Mouse (Mus musculus) hindbrain, embryonic 16.5 days (tissue): ENCODE measurements around the gene Eif4ebp2. TPM values are rescaled to one million over a fixed set of nuclear protein-coding genes. Genes with fewer than 3 reads are reported as not detected.

Experiments used
- ATAC-seq: fragments of 200-750 bp; cut with Nextera tagmentation; 2 replicates; pipeline ENCODE4 v1.8.0; 2017; ENCODE audit warnings: moderate TSS enrichment, moderate library complexity
- H3K27ac ChIP-seq: fragments of 300-500 bp; sonication (generic); 2 replicates; pipeline ENCODE4 v1.5.1; 2014; ENCODE audit warnings: low read depth, mild to moderate bottlenecking, control low read depth, low read length, moderate library complexity
- H3K27me3 ChIP-seq: fragments of 300-500 bp; sonication (generic); replicated peaks from 2 replicates; pipeline ENCODE4 v1.6.1; 2014; ENCODE audit warnings: low read length; ENCODE audit not compliant: control insufficient read depth, insufficient read depth
- H3K36me3 ChIP-seq: fragments of 300-500 bp; sonication (generic); 2 replicates; pipeline ENCODE4 v1.6.1; 2014; ENCODE audit warnings: mild to moderate bottlenecking, low read length, moderate library complexity, mixed read lengths; ENCODE audit not compliant: control insufficient read depth, insufficient read depth
- H3K4me1 ChIP-seq: fragments of 300-500 bp; sonication (generic); 2 replicates; pipeline ENCODE4 v1.6.1; 2014; ENCODE audit warnings: low read depth, low read length; ENCODE audit not compliant: control insufficient read depth, insufficient read depth
- H3K4me2 ChIP-seq: fragments of 300-500 bp; sonication (generic); 2 replicates; pipeline ENCODE4 v1.6.1; 2014; ENCODE audit warnings: mild to moderate bottlenecking, low read length, control low read depth, moderate library complexity
- H3K4me3 ChIP-seq: fragments of 300-500 bp; sonication (generic); 2 replicates; pipeline ENCODE4 v1.5.1; 2014; ENCODE audit warnings: mild to moderate bottlenecking, low read length, control low read depth, moderate library complexity
- H3K9ac ChIP-seq: fragments of 300-500 bp; sonication (generic); 2 replicates; pipeline ENCODE4 v1.6.1; 2014; ENCODE audit warnings: low read depth, mild to moderate bottlenecking, control low read depth, low read length, moderate library complexity
- H3K9me3 ChIP-seq: fragments of 300-500 bp; sonication (generic); 2 replicates; pipeline ENCODE4 v1.6.1; 2014; ENCODE audit warnings: mild to moderate bottlenecking, low read length, moderate library complexity; ENCODE audit not compliant: control insufficient read depth
- WGBS: fragments of 180-500 bp; shearing (Covaris S2); extraction: QIAGEN DNeasy Blood & Tissue Kit; methylation state at CpG from one replicate; pipeline ENCODE4 v1.1.7; 2014; 5-methylcytosine and 5-hydroxymethylcytosine counted together
- polyA plus RNA-seq: library from polyadenylated mRNA; unstranded; fragments of >200 nt; fragmentation: Nextera tagmentation; extraction: Ambion mirVana; gene quantifications from 2 replicates; pipeline ENCODE4 v1.2.1, GENCODE M21; 2015

Gene Eif4ebp2
- 43.2 and 46.6 TPM in 2 replicates for polyA plus RNA-seq

GRCm38 (mm10) chr10:61452645-61453044 lies at the start of gene Eif4ebp2:
Gene Eif4ebp2 (minus strand): TSS chr10:61452661.
- no peaks in the 10 kb centered on the region for H3K9me3 ChIP-seq
- H3K27ac ChIP-seq: peak within 1 kb of the TSS; percentile 88
- H3K9ac ChIP-seq: peak within 1 kb of the TSS; percentile 95
- ATAC-seq: peak; percentile 98
- peak within 1 kb of the TSS; percentile 90 for H3K4me3 ChIP-seq
- no peaks in the 10 kb centered on the region for H3K27me3 ChIP-seq
- peaks cover 28% of the 10 kb centered on the region for H3K4me1 ChIP-seq
- H3K4me2 ChIP-seq: peak within 1 kb of the TSS; percentile 65
- no peaks in the 10 kb centered on the region for H3K36me3 ChIP-seq
- WGBS: under 1% methylated on average over 36 of the region's 36 CpGs

- 65% methylated on average over 7 of the region's 7 CpGs for WGBS
- H3K4me1 ChIP-seq: peaks cover 6% of the 10 kb centered on the region; the same call in 1 of the 2 replicates
- ATAC-seq: no peak
- no peak overlapping the region for H3K4me2 ChIP-seq
- H3K9ac ChIP-seq: no peak overlapping the region
- H3K36me3 ChIP-seq: no peaks in the 10 kb centered on the region
- H3K9me3 ChIP-seq: no peaks in the 10 kb centered on the region
- no peak overlapping the region for H3K4me3 ChIP-seq
- H3K27ac ChIP-seq: no peak overlapping the region
- no peaks in the 10 kb centered on the region for H3K27me3 ChIP-seq
Measured at GRCm38 (mm10) chr10:61500756-61501155, 48.3 kb upstream of the Eif4ebp2 start.

GRCm38 (mm10) chr10:61499505-61500466 lies 47.3 kb upstream of the Eif4ebp2 start:
- no peak overlapping the region for H3K9ac ChIP-seq
- ATAC-seq: no peak
- WGBS: 77% methylated on average over 20 of the region's 20 CpGs

GRCm38 (mm10) chr10:61496231-61496630 lies 43.8 kb upstream of the Eif4ebp2 start:
- H3K4me1 ChIP-seq: peaks cover 8% of the 10 kb centered on the region; the same call in 1 of the 2 replicates
- H3K4me2 ChIP-seq: no peak overlapping the region
- WGBS: 40% methylated on average over 9 of the region's 9 CpGs
- H3K27ac ChIP-seq: no peak overlapping the region
- H3K27me3 ChIP-seq: no peaks in the 10 kb centered on the region; the same call in 1 of the 2 replicates
- no peak overlapping the region for H3K9ac ChIP-seq
- no peak overlapping the region for H3K4me3 ChIP-seq
- ATAC-seq: no peak
- H3K9me3 ChIP-seq: no peaks in the 10 kb centered on the region
- H3K36me3 ChIP-seq: no peaks in the 10 kb centered on the region

More at GRCm38 (mm10) chr10:61499505-61500466, 47.3 kb upstream of the Eif4ebp2 start:
- no peaks in the 10 kb centered on the region for H3K36me3 ChIP-seq
- H3K4me1 ChIP-seq: peaks cover 8% of the 10 kb centered on the region; the same call in 1 of the 2 replicates
- H3K4me2 ChIP-seq: no peak overlapping the region
- H3K9me3 ChIP-seq: no peaks in the 10 kb centered on the region
- no peaks in the 10 kb centered on the region for H3K27me3 ChIP-seq
- no peak overlapping the region for H3K4me3 ChIP-seq
- no peak overlapping the region for H3K27ac ChIP-seq

GRCm38 (mm10) chr10:61495461-61495860 lies 43.0 kb upstream of the Eif4ebp2 start:
- H3K4me1 ChIP-seq: peaks cover 8% of the 10 kb centered on the region; the same call in 1 of the 2 replicates
- no peak overlapping the region for H3K27ac ChIP-seq
- H3K9ac ChIP-seq: no peak overlapping the region
- H3K9me3 ChIP-seq: no peaks in the 10 kb centered on the region
- no peaks in the 10 kb centered on the region; the same call in 1 of the 2 replicates for H3K27me3 ChIP-seq
- no peak for ATAC-seq
- 58% methylated on average over 4 of the region's 4 CpGs for WGBS
- no peak overlapping the region for H3K4me2 ChIP-seq
- no peak overlapping the region for H3K4me3 ChIP-seq
- H3K36me3 ChIP-seq: no peaks in the 10 kb centered on the region

- Histone ChIP-seq H3K27ac (no peak overlapping the region), H3K9ac (no peak overlapping the region), H3K4me1 (peaks cover 8% of the 10 kb centered on the region; the same call in 1 of the 2 replicates), H3K4me2 (no peak overlapping the region), H3K27me3 (no peaks in the 10 kb centered on the region; the same call in 1 of the 2 replicates), H3K36me3 (no peaks in the 10 kb centered on the region), H3K4me3 (no peak overlapping the region), H3K9me3 (no peaks in the 10 kb centered on the region)
- 10% methylated on average over 10 of the region's 11 CpGs for WGBS
- peak; percentile 58 for ATAC-seq
Measured at GRCm38 (mm10) chr10:61492040-61492439, 39.6 kb upstream of the Eif4ebp2 start.

GRCm38 (mm10) chr10:61491573-61491972 lies 39.1 kb upstream of the Eif4ebp2 start:
- Histone ChIP-seq H3K27ac (no peak overlapping the region), H3K4me3 (no peak overlapping the region), H3K4me2 (no peak overlapping the region), H3K9ac (no peak overlapping the region), H3K9me3 (no peaks in the 10 kb centered on the region), H3K27me3 (no peaks in the 10 kb centered on the region; the same call in 1 of the 2 replicates), H3K4me1 (peaks cover 8% of the 10 kb centered on the region; the same call in 1 of the 2 replicates), H3K36me3 (no peaks in the 10 kb centered on the region)
- 56% methylated on average over 8 of the region's 8 CpGs for WGBS
- ATAC-seq: no peak

GRCm38 (mm10) chr10:61488522-61489110 lies 36.2 kb upstream of the Eif4ebp2 start:
- Histone ChIP-seq H3K9ac (no peak overlapping the region), H3K27me3 (no peaks in the 10 kb centered on the region; the same call in 1 of the 2 replicates), H3K4me1 (no peaks in the 10 kb centered on the region), H3K9me3 (no peaks in the 10 kb centered on the region), H3K27ac (no peak overlapping the region), H3K36me3 (no peaks in the 10 kb centered on the region), H3K4me3 (no peak overlapping the region), H3K4me2 (no peak overlapping the region)
- no peak for ATAC-seq
- whole genome bisulfite sequencing: 91% methylated on average over 6 of the region's 6 CpGs
